Mouse (Mus musculus): ENCODE measurements around the gene Maats1. TPM values are rescaled to one million over a fixed set of nuclear protein-coding genes. Genes with fewer than 3 reads are reported as not detected.

The Maats1 gene
- polyA plus RNA-seq, 1 experiment from 2014 or later = 0.36 TPM

DNA sequence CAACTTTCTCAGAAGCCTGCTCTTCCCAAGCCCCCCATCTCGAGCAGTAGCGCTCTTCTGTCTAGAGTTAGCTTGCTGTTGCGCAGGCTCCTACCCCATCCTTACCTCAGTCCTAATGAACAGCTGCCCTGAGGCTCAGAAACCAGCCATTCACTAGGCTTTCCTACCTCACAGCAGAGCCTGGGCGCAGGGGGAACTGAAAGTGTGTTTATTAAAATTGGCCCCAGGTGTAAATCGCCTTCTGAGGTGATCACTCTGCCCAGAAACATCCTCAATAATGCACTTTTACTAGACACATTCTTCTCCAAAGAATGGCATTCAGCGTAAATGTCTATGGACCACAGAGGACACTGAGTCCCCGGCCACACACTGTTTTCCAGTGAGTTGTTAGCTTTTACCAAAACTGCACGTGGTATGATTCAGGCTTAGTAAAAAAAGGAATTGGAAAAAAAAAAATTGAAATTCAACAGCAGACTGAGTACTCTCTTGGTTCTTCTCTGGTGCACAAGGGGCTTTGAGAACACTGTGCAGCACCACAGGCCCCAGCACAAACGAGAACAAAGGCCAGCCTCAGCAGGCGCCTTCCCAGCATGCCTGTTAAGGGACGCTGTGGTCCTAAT is 15.1 kb downstream of the Maats1 start:
- Histone ChIP-seq H3K9me3 (no peaks in the 10 kb centered on the region; the same call in 1 of the 2 replicates), H3K4me3 (no peak overlapping the region), H3K4me1 (no peaks in the 10 kb centered on the region), H3K27me3 (ENCODE audit: poor library complexity, severe bottlenecking) (no peaks in the 10 kb centered on the region), H3K27ac (no peak overlapping the region), H3K36me3 (replicated peaks) (no peaks in the 10 kb centered on the region)
- 86% methylated on average over 11 of the region's 11 CpGs for WGBS
- DNase-seq (ENCODE audit: extremely low spot score, low spot score) = no peak

DNA sequence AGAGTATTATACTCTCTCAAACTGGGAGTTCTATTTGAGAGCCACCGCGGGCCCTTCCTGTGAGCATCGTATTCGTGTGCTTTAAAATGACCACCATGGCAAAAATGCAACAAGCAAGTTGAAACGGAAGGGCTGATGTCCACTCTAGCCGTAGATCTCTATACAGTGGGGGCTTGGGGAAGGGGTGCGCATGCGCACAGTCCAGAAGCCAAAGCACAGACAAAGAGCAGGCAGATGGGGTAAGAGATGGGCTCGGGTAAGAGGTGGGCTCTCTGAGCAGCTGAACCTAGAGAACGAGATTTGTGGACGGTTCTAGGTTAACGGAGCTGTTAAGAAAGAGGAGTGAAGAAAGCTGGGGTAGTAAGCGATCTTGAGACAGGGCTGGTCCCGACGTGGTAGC is 17.6 kb downstream of the Maats1 start:
- no peak for DNase-seq (ENCODE audit: extremely low spot score, low spot score)
- Histone ChIP-seq H3K9me3 (no peaks in the 10 kb centered on the region; the same call in 1 of the 2 replicates), H3K36me3 (replicated peaks) (no peaks in the 10 kb centered on the region), H3K4me3 (no peak overlapping the region), H3K27me3 (ENCODE audit: poor library complexity, severe bottlenecking) (no peaks in the 10 kb centered on the region), H3K4me1 (peaks cover 3% of the 10 kb centered on the region), H3K27ac (no peak overlapping the region)
- 90% methylated on average over 15 of the region's 15 CpGs for WGBS

DNA sequence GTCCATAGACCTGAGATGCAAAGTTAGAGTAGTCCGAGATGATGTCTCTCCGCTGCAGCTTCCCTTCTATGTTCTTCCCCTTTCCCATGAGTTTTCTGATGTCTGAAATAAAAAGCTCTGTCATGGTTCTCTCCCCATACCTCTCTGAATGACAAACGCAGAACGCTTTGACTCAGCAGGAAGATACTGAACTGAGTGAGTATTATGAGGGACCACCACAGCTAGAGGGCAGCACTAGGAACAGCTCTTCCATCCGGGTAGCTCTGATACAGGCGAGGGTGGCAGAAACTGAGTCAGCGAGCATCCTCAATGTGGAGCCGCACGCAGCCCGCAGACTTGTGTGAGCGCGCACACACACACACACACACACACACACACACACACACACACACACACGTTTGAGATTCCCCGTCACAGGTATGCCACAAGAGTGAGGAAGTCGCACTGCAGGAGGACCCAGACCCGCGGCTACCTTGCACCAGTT is 20.4 kb downstream of the Maats1 start:
- H3K4me3 ChIP-seq = peak overlapping the region; percentile 39
- 0 out of 2 replicates have a peak overlapping the region, but pooled peaks have one; percentile 49 for H3K27ac ChIP-seq
- peaks cover 3% of the 10 kb centered on the region for H3K4me1 ChIP-seq
- 31% methylated on average over 17 of the region's 17 CpGs for WGBS
- no peaks in the 10 kb centered on the region for H3K36me3 ChIP-seq (replicated peaks)
- DNase-seq (ENCODE audit: extremely low spot score, low spot score) = peak; percentile 37
- no peaks in the 10 kb centered on the region for H3K9me3 ChIP-seq
- H3K27me3 ChIP-seq (ENCODE audit: poor library complexity, severe bottlenecking) = no peaks in the 10 kb centered on the region

DNA sequence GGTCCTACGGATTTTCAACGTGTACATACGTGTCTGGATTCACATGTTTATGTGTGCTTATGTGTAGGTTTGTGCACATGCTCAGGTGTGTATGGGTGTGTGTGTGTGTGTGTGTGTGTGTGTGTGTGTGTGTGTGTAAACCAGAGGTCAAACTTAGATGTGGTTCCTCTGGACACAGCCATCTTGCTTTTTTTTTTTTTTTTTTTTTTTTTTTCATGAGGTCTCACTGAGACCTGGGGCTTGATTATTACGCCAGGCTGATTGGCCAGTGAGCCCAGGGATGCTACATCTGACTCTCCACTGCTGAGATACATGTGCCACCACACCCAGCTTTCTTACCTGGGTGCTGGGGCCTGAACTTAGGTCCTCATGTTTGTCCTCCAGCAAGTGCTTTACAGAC is 22.9 kb downstream of the Maats1 start:
- DNase-seq (ENCODE audit: extremely low spot score, low spot score) = no peak
- Histone ChIP-seq H3K27ac (no peak overlapping the region), H3K36me3 (replicated peaks) (no peaks in the 10 kb centered on the region), H3K4me1 (peaks cover 3% of the 10 kb centered on the region), H3K4me3 (no peak overlapping the region), H3K9me3 (no peaks in the 10 kb centered on the region), H3K27me3 (ENCODE audit: poor library complexity, severe bottlenecking) (no peaks in the 10 kb centered on the region)
- 91% methylated on average over 4 of the region's 4 CpGs for WGBS

DNA sequence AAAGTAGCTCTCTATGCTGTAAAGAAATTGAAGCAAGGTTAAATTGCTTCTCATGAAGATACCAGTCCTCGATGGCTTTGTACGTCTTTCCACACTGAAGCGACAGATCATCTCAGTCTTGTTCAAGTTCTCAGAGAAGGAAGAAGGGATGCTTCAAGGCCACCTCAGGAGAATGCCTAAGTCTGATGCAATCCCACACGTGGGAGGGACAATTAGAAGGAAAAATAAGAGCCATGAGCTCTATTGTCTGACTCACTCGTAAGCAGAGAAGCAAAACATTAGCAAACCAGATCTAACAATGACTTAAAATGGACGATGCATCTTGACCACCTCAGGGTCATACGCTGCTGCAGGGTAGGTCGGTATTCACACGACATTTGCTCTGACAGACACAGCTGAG is 23.5 kb downstream of the Maats1 start:
- Histone ChIP-seq H3K27me3 (ENCODE audit: poor library complexity, severe bottlenecking) (no peaks in the 10 kb centered on the region), H3K9me3 (no peaks in the 10 kb centered on the region), H3K4me1 (peaks cover 3% of the 10 kb centered on the region), H3K4me3 (no peak overlapping the region), H3K36me3 (replicated peaks) (no peaks in the 10 kb centered on the region), H3K27ac (no peak overlapping the region)
- whole genome bisulfite sequencing = 85% methylated on average over 9 of the region's 9 CpGs
- DNase-seq (ENCODE audit: extremely low spot score, low spot score) = no peak

DNA sequence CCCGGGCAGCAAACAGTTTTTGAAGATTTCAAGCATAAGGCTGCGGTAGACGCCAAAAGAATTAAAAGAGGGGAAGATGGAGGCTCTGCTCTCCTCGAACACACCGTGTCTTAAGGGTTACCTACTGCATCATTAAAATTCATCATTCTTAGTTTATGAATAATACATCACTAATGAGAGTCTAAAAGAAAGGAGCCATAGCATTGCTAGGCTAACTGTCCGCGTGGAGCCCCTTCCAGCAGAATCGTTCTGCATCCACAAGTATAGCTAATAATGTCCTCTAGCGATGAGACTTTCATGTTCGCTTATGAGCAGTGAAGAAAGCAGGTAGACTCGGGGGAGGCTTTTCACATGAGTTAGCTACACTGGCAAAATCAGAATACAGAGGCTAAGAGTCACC is 33.7 kb downstream of the Maats1 start:
- Histone ChIP-seq H3K36me3 (replicated peaks) (no peaks in the 10 kb centered on the region), H3K9me3 (no peaks in the 10 kb centered on the region), H3K4me1 (peaks cover 18% of the 10 kb centered on the region), H3K27me3 (ENCODE audit: poor library complexity, severe bottlenecking) (peaks cover 5% of the 10 kb centered on the region; the same call in 1 of the 2 replicates), H3K27ac (no peak overlapping the region), H3K4me3 (no peak overlapping the region)
- 87% methylated on average over 11 of the region's 11 CpGs for WGBS
- no peak for DNase-seq (ENCODE audit: extremely low spot score, low spot score)

DNA sequence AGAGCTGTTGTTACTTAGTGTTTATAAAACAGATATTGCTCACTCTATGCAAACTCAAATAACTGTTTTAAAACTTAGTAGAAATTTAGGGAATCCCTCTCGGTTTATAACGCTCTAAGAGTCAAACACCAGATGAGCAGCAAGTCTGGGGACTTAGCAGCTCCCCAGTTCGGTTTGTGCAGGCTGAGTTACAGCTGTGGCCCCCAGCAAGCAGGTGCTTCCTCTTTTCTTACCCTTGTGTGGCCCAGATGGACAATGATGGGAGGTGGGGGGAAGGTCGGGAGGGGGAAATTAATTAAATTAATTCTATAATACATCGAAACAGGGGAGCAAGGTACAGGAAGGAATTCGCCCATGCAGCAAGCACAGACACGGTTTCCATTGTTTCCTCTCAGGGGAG is 34.3 kb downstream of the Maats1 start:
- no peak overlapping the region for H3K4me3 ChIP-seq
- peaks cover 5% of the 10 kb centered on the region; the same call in 1 of the 2 replicates for H3K27me3 ChIP-seq (ENCODE audit: poor library complexity, severe bottlenecking)
- no peak overlapping the region for H3K27ac ChIP-seq
- 61% methylated on average over 7 of the region's 7 CpGs for WGBS
- H3K36me3 ChIP-seq (replicated peaks) = no peaks in the 10 kb centered on the region
- DNase-seq (ENCODE audit: extremely low spot score, low spot score) = no peak
- peaks cover 18% of the 10 kb centered on the region for H3K4me1 ChIP-seq
- no peaks in the 10 kb centered on the region for H3K9me3 ChIP-seq

DNA sequence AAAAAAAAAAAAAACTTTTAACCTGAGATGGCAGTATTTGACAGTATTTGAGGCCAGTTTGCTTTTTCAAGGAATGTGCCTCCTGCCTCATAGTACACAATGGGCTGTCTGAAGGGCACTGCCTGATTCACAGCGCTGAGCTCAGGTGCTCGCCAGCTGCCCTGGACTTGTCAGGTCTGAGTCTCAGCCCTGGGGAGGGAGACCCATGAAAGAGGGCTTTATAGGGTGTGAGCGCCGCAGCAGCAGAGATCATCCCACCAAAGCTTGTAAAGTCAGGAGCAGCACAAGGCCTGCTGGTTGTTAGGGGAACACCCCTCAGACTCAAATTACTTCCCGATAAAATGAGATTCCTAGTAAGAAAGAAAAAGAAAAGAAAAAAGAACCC is 34.7 kb downstream of the Maats1 start:
- no peak for DNase-seq (ENCODE audit: extremely low spot score, low spot score)
- WGBS = 37% methylated on average over 5 of the region's 5 CpGs
- Histone ChIP-seq H3K36me3 (replicated peaks) (no peaks in the 10 kb centered on the region), H3K9me3 (no peaks in the 10 kb centered on the region), H3K27me3 (ENCODE audit: poor library complexity, severe bottlenecking) (peaks cover 5% of the 10 kb centered on the region; the same call in 1 of the 2 replicates), H3K27ac (no peak overlapping the region), H3K4me3 (no peak overlapping the region), H3K4me1 (peaks cover 18% of the 10 kb centered on the region)

DNA sequence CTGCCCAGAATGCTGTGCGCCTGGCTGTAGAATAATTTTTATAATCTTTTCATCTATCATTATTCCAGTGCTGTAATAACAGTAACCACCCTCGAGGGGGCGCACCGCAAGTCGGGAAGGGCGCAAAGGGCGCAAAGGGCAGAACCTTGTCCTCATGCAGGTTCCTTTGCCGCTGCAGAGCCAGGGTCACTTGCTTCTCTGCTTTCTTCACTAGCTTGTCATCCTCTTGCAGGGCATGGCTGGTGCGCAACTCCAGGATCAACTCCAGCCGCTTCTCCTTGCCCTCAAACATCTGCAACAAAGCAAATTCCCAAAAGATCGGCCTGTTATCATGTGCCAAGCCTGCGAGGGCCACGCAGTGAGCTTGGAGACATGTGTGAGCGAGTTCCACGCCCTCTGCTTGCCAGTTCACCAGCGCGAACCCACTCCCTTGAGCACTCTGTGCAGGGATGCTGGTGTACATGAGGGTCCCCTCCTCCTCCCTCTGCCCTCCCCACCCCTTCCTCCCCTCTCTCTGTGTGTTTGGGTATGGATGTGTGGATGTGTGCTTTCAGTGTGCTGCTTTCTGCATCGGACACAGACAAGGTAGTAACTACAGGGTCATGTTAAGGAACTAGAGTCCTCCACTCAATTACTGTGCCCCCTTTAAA is 35.2 kb downstream of the Maats1 start:
- H3K27ac ChIP-seq = peak overlapping the region; percentile 42; the same call in 1 of the 2 replicates
- peak; percentile 40 for DNase-seq (ENCODE audit: extremely low spot score, low spot score)
- H3K36me3 ChIP-seq (replicated peaks) = no peaks in the 10 kb centered on the region
- H3K4me3 ChIP-seq = no peak overlapping the region
- no peaks in the 10 kb centered on the region for H3K9me3 ChIP-seq
- 46% methylated on average over 18 of the region's 18 CpGs for WGBS
- peaks cover 20% of the 10 kb centered on the region for H3K4me1 ChIP-seq
- H3K27me3 ChIP-seq (ENCODE audit: poor library complexity, severe bottlenecking) = peaks cover 5% of the 10 kb centered on the region; the same call in 1 of the 2 replicates

DNA sequence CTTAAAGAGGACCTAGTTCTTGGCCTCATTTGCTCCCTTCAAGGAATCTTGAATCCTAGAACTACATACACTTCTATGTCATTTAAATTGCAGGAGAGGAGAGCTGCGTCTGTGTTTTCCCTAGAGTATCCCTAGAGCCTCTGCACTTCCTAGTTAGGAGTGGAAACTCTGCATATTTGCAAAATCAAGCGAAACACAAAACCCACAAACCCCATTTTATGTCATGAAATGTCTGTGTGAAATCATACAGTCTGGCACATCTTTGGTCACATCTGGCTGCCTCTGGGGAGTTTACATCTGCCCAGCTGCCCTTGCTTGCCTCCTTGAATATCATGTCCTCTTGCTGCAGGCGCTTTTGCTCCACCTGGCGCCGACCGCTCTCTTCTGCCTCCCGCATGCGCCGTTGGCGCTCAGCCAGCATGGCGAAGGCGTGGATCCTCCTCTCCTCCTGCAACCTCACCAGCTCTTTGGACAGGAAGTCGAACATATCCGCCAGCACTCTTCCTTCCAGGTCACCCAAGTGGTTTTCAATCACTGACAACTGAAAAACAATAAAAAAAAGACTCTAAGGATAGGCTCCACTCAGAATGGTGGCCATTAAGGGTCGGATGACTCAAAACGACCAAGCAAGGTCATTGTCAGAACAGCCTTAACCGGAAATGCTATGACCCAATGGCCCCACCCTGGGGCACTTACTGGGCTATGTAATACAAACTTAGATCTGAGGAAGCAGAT is 37.3 kb downstream of the Maats1 start:
- H3K36me3 ChIP-seq (replicated peaks) = no peaks in the 10 kb centered on the region
- WGBS = 81% methylated on average over 17 of the region's 17 CpGs
- no peak overlapping the region for H3K4me3 ChIP-seq
- no peak for DNase-seq (ENCODE audit: extremely low spot score, low spot score)
- H3K27ac ChIP-seq = no peak overlapping the region
- no peaks in the 10 kb centered on the region for H3K9me3 ChIP-seq
- H3K27me3 ChIP-seq (ENCODE audit: poor library complexity, severe bottlenecking) = peaks cover 5% of the 10 kb centered on the region; the same call in 1 of the 2 replicates
- peaks cover 22% of the 10 kb centered on the region for H3K4me1 ChIP-seq

DNA sequence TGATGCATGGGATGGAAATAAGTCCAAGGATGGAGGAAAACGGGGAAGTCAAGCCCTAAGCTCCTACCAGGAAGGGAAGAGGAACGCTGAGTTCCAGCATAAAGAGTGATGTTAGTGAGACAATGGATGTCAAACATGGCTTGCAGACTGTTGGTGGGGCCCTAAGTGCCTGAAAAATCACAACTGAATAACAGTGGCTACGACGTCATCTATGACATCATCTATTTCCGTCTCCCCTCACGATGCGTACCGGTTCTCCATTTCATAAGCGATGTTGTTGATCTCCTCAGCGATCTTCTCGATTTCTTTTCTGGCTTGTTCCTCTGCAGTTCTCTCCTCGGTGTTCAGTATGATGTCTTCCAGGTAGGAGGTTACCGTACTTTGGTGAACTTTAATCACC is 39.6 kb downstream of the Maats1 start:
- no peak for DNase-seq (ENCODE audit: extremely low spot score, low spot score)
- WGBS = 92% methylated on average over 13 of the region's 13 CpGs

DNA sequence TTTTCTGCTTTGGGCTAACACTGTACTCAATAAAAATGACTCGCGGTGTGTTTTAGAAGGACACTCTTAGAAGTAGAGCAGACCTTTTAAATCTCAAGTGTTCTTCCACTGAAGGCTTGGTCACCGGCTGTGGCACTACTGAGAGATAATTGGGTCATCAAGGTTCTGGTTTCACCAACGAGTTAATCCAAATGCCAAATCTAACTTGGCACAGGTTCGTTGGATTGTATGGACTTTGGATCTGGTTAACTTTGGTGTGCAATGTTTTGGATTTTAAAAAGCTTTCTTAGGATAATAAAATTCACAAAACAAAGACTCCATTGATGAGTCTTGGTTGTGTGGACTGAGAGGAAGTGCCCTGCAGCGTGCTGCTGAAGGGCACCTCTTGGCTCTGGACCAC is 43.5 kb downstream of the Maats1 start:
- 92% methylated on average over 6 of the region's 6 CpGs for whole genome bisulfite sequencing
- no peak overlapping the region for H3K27ac ChIP-seq
- 0 out of 2 replicates have a peak, but pooled peaks cover 4% of the 10 kb centered on the region for H3K4me1 ChIP-seq
- H3K9me3 ChIP-seq = no peaks in the 10 kb centered on the region
- H3K4me3 ChIP-seq = no peak overlapping the region
- H3K36me3 ChIP-seq (replicated peaks) = no peaks in the 10 kb centered on the region
- H3K27me3 ChIP-seq (ENCODE audit: poor library complexity, severe bottlenecking) = no peaks in the 10 kb centered on the region
- DNase-seq (ENCODE audit: extremely low spot score, low spot score) = no peak

More for the DNA sequence above, 39.6 kb downstream of the Maats1 start:
- Histone ChIP-seq H3K9me3 (no peaks in the 10 kb centered on the region), H3K4me3 (no peak overlapping the region), H3K4me1 (peaks cover 13% of the 10 kb centered on the region), H3K27me3 (ENCODE audit: poor library complexity, severe bottlenecking) (no peaks in the 10 kb centered on the region), H3K36me3 (replicated peaks) (no peaks in the 10 kb centered on the region), H3K27ac (no peak overlapping the region)
